Mouse (Mus musculus) small intestine, adult 2 months (tissue): ENCODE measurements around the gene Ctnnd2.

Experiments used
- CTCF ChIP-seq: fragments of 200-500 bp; IDR thresholded peaks from 2 replicates; pipeline ENCODE4 v1.5.1; 2012; ENCODE audit warnings: low read depth, mild to moderate bottlenecking, control low read depth, inconsistent platforms, low read length, moderate library complexity, mixed read lengths; ENCODE audit not compliant: insufficient replicate concordance, insufficient read length; ENCODE audit errors: extremely low read depth
- POLR2A ChIP-seq: fragments of 200-500 bp; IDR thresholded peaks from 2 replicates; pipeline ENCODE4 v1.6.1; 2012; ENCODE audit warnings: low read depth, mild to moderate bottlenecking, control low read depth, inconsistent platforms, low read length, moderate library complexity

GRCm38 (mm10) chr15:30268822-30269221 is 96.4 kb downstream of the Ctnnd2 start:
- TF ChIP-seq CTCF, result no peak
- TF ChIP-seq POLR2A, result no peak
